10 mouse cellular contexts compared by ENCODE assay signal in the genomic region with DNA sequence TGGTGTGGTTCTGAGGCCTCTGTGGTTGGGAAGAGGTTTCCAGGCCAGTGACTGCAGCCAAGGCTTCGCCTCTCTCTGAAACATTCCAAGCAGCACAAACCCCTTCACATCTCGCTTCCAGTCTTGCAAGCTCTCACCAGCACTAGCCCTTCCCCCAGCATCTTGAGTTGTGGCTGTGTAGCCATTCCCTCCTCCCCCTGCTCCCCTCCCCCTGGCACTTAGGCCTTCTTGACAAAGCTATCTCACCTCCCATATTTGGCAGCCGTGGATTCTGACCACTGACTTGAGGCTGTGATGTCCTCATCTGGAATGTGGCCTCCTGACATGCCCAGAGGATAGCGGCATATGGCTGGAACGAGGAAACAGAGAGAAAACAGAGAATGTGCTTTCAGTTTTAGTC. TPM values are rescaled to one million over a fixed set of nuclear protein-coding genes. Genes with fewer than 3 reads are reported as not detected.
A peak's percentile ranks its signal among the peaks of the same experiment; 100 is the strongest.
DNase-seq lines count a peak whose midpoint lies in the region; ATAC-seq lines count a peak whose summit lies in the region.
"Had no signal": no experiment of that assay in that cellular context is flagged by ENCODE, and none has a peak within 500 bp of the region (broad histone marks: within the 10 kb centered on the region; RNA-seq: fewer than 3 reads in every experiment).

No protein-coding gene starts in this region.

- peak overlapping the region; percentile 50 for H3K9ac ChIP-seq in heart, embryonic 13.5 days
- H3K9ac ChIP-seq: midbrain, embryonic 12.5 days had no signal

- peak; percentile 37 for DNase-seq in urinary bladder, postnatal 14 days (ENCODE audit: low spot score)
- DNase-seq in urinary bladder, postnatal 25 days (ENCODE audit: low spot score) = no peak
- DNase-seq in limb, embryonic 10.5 days (ENCODE audit: low spot score) = no peak
- peak; percentile 10 for DNase-seq in yolk sac, embryonic 10.5 days (ENCODE audit: low spot score)
- no peak for DNase-seq in cerebellum, postnatal 10 days
- DNase-seq in natural killer cell, adult 2 months (ENCODE audit: low spot score in 2 of 2) = no peak

- no peaks in the 10 kb centered on the region for H3K27me3 ChIP-seq in heart, embryonic 13.5 days (replicated peaks)
- H3K27me3 ChIP-seq in limb, embryonic 10.5 days (ENCODE audit: low read depth, poor library complexity, severe bottlenecking) = no peaks in the 10 kb centered on the region
- H3K27me3 ChIP-seq: midbrain, embryonic 12.5 days had no signal

- peak overlapping the region; percentile 40 for H3K4me2 ChIP-seq in heart, embryonic 13.5 days
- H3K4me2 ChIP-seq: midbrain, embryonic 12.5 days had no signal

- peaks cover 19% of the 10 kb centered on the region for H3K4me1 ChIP-seq in heart, embryonic 13.5 days
- no peaks in the 10 kb centered on the region for H3K4me1 ChIP-seq in limb, embryonic 10.5 days
- H3K4me1 ChIP-seq: midbrain, embryonic 12.5 days had no signal

- H3K27ac ChIP-seq in heart, embryonic 13.5 days (replicated peaks) = peak overlapping the region; percentile 81
- peak overlapping the region; percentile 14; the same call in 1 of the 2 replicates for H3K27ac ChIP-seq in limb, embryonic 10.5 days
- H3K27ac ChIP-seq: midbrain, embryonic 12.5 days had no signal

- H3K4me3 ChIP-seq in heart, embryonic 13.5 days = no peak overlapping the region
- no peak overlapping the region for H3K4me3 ChIP-seq in limb, embryonic 10.5 days
- H3K4me3 ChIP-seq: midbrain, embryonic 12.5 days had no signal

- 0 out of 2 replicates have a peak, but pooled peaks have one; percentile 37 for ATAC-seq in heart, embryonic 13.5 days (ENCODE audit: extremely low read depth, insufficient number of reproducible peaks, low FRiP score, low TSS enrichment)
- no peak for ATAC-seq in monocyte, adult 5-6 weeks (replicated peaks; ENCODE audit: insufficient number of reproducible peaks, low FRiP score, low TSS enrichment, poor library complexity, severe bottlenecking)
- ATAC-seq: hindbrain, embryonic 16.5 days had no signal

- no peaks in the 10 kb centered on the region for H3K9me3 ChIP-seq in heart, embryonic 13.5 days
- H3K9me3 ChIP-seq in limb, embryonic 10.5 days (replicated peaks) = no peaks in the 10 kb centered on the region
- H3K9me3 ChIP-seq: midbrain, embryonic 12.5 days had no signal

- 13% methylated on average over 5 of the region's 5 CpGs for WGBS in heart, embryonic 13.5 days
- WGBS in limb, embryonic 10.5 days = 58% methylated on average over 5 of the region's 5 CpGs

- peaks cover 8% of the 10 kb centered on the region; the same call in 1 of the 2 replicates for H3K36me3 ChIP-seq in heart, embryonic 13.5 days
- H3K36me3 ChIP-seq in limb, embryonic 10.5 days = peaks cover 66% of the 10 kb centered on the region
- H3K36me3 ChIP-seq: midbrain, embryonic 12.5 days had no signal

RNA-seq across cellular contexts. Expression of a gene that starts 37.5 kb away (rescaled TPM):
- polyA plus RNA-seq in heart, embryonic 13.5 days (2015; fragmentation: Nextera tagmentation; extraction: Ambion mirVana) = 21.0 and 23.1 TPM in 2 replicates
- 16.3 and 18.2 TPM in 2 replicates for polyA plus RNA-seq in limb, embryonic 10.5 days (2016; fragmentation: Nextera tagmentation; extraction: Ambion mirVana)
- 2.3 to 5.8 TPM (median 4.1 TPM) in 3 replicates for total RNA-seq in monocyte, adult 5-6 weeks (2017)

Comparison
In these comparisons a context has a peak if more than half of its experiments do, and no peak if none do; other contexts are left out.
1. DNase-seq: peak in urinary bladder, postnatal 14 days (single experiment) and yolk sac, embryonic 10.5 days (single experiment); none in urinary bladder, postnatal 25 days (single experiment), limb, embryonic 10.5 days (single experiment), cerebellum, postnatal 10 days (0 of 2) and natural killer cell, adult 2 months (0 of 2).